Mouse (Mus musculus) heart, adult 2 months (tissue): Measurements from ENCODE around the gene Ncln. TPM values are rescaled to one million over a fixed set of nuclear protein-coding genes. Genes with fewer than 3 reads are reported as not detected.
"Not testable (repeated sequence)": the region's sequence is repeated elsewhere in the genome, so short reads cannot be mapped to it uniquely, and the experiment has no call there.

Experiments
- DNase-seq, 2 experiments: peaks; one replicate each; pipeline ENCODE4 v3.0.0; 2021
- H3K27ac ChIP-seq: fragments of 200-600 bp; 2 replicates; pipeline ENCODE4 v1.8.1; 2022
- H3K27me3 ChIP-seq: fragments of 200-500 bp; 2 replicates; pipeline ENCODE4 v1.6.1; 2012; ENCODE audit warnings: mild to moderate bottlenecking, low read length, inconsistent platforms, mixed read lengths; ENCODE audit not compliant: control insufficient read depth, insufficient read depth
- H3K36me3 ChIP-seq: fragments of 200-500 bp; 2 replicates; pipeline ENCODE4 v1.6.1; 2012; ENCODE audit warnings: low read length, inconsistent platforms; ENCODE audit not compliant: control insufficient read depth, insufficient read depth
- H3K4me1 ChIP-seq: fragments of 200-500 bp; 2 replicates; pipeline ENCODE4 v1.6.1; 2011; ENCODE audit warnings: low read length; ENCODE audit not compliant: control insufficient read depth, insufficient read depth
- H3K4me3 ChIP-seq: fragments of 200-600 bp; 2 replicates; pipeline ENCODE4 v1.8.1; 2022
- H3K79me2 ChIP-seq: fragments of 200-500 bp; replicated peaks from 2 replicates; pipeline ENCODE4 v1.6.1; 2012; ENCODE audit warnings: mild to moderate bottlenecking, inconsistent platforms, low read length, moderate library complexity, mixed read lengths; ENCODE audit not compliant: control insufficient read depth, insufficient read depth
- H3K9ac ChIP-seq: fragments of 200-500 bp; 2 replicates; pipeline ENCODE4 v1.6.1; 2012; ENCODE audit warnings: low read depth, mild to moderate bottlenecking, control low read depth, inconsistent platforms, low read length, mixed read lengths
- CTCF ChIP-seq: fragments of 200-600 bp; IDR thresholded peaks from 2 replicates; pipeline ENCODE4 v1.8.1; 2022; ENCODE audit warnings: antibody characterized with exemption, mild to moderate bottlenecking, moderate library complexity
- EP300 ChIP-seq: fragments of 200-500 bp; IDR thresholded peaks from 2 replicates; pipeline ENCODE4 v1.6.1; 2011; ENCODE audit warnings: low read depth, low read length, control low read depth; ENCODE audit not compliant: insufficient read depth
- POLR2A ChIP-seq: fragments of 200-500 bp; IDR thresholded peaks from 2 replicates; pipeline ENCODE4 v1.6.1; 2011; ENCODE audit warnings: mild to moderate bottlenecking, low read depth, low read length, control low read depth; ENCODE audit not compliant: insufficient read depth
- WGBS: fragments of 180-500 bp; shearing (Covaris S2); methylation state at CpG from one replicate; pipeline ENCODE4 v1.1.7; 2018; 5-methylcytosine and 5-hydroxymethylcytosine counted together
- intact Hi-C: fragments of 180-260 bp; cut with DNase I; formaldehyde crosslinking; loops from one replicate; pipeline ENCODE4 v1.15.1; 2025
- polyA plus RNA-seq: library from polyadenylated mRNA; depleted of rRNA; stranded (reverse); fragments of >200 nt; gene quantifications from 2 replicates; pipeline ENCODE4 v1.2.3, GENCODE M21; 2012
- total RNA-seq, 2 experiments: library from RNA; stranded (reverse); gene quantifications; 2 replicates each; pipeline ENCODE4 v1.2.3; 2021

Gene Ncln
- total and polyA plus RNA-seq, 3 experiments, result 68.6 to 107 (median 74.2) TPM

GRCm38 (mm10) chr10:81452947-81453288 lies 43.3 kb downstream of the Ncln start:
- H3K27ac ChIP-seq, result no peak overlapping the region
- H3K4me1 ChIP-seq, result no peaks in the 10 kb centered on the region
- no peaks in the 10 kb centered on the region for H3K36me3 ChIP-seq
- 4% methylated on average over 14 of the region's 14 CpGs for WGBS
- DNase-seq, result no peak
- H3K27me3 ChIP-seq, result peaks cover 17% of the 10 kb centered on the region
- intact Hi-C loops, result loop anchor here (5.0 kb wide), 1 partner anchor 166 kb away; no protein-coding TSS in a partner anchor
- no peak overlapping the region for H3K4me3 ChIP-seq
- no peak overlapping the region for H3K9ac ChIP-seq
- H3K79me2 ChIP-seq, result no peaks in the 10 kb centered on the region
- TF ChIP-seq CTCF, result no peak

GRCm38 (mm10) chr10:81452237-81452946 lies 43.8 kb downstream of the Ncln start:
- Histone ChIP-seq H3K27me3 (peaks cover 17% of the 10 kb centered on the region), H3K4me1 (no peaks in the 10 kb centered on the region), H3K4me3 (no peak overlapping the region), H3K79me2 (no peaks in the 10 kb centered on the region), H3K9ac (no peak overlapping the region), H3K27ac (no peak overlapping the region), H3K36me3 (no peaks in the 10 kb centered on the region)
- no peak for TF ChIP-seq POLR2A
- no peak for TF ChIP-seq CTCF
- TF ChIP-seq EP300, result no peak
- DNase-seq, result no peak
- 4% methylated on average over 36 of the region's 36 CpGs for whole genome bisulfite sequencing
- intact Hi-C loops, result loop anchor here (5.0 kb wide), 1 partner anchor 165 kb away; no protein-coding TSS in a partner anchor

DNA sequence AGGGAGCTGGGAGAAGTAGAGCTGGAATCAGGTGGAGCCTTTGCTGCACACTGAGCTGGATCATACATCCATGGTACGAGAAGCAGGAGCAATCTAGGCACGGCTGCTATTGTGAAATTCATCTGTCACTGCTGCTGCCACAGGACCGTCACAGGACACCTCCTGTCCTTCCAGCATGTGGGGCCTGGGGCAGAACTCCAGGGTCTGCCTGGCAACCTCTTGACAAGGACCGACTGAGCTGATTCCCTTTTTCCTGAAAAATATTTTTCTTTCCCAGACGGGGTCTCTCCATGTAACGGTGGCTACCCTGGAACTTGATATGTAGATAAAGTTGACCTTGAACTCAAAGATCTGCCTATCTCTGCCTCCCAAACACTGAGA lies 44.8 kb downstream of the Ncln start:
- no peak overlapping the region for H3K27ac ChIP-seq
- no peaks in the 10 kb centered on the region for H3K79me2 ChIP-seq
- H3K36me3 ChIP-seq, result no peaks in the 10 kb centered on the region
- TF ChIP-seq POLR2A (no peak), CTCF (no peak), EP300 (no peak)
- WGBS, result 24% methylated on average over 6 of the region's 6 CpGs
- no peak overlapping the region for H3K4me3 ChIP-seq
- no peaks in the 10 kb centered on the region for H3K4me1 ChIP-seq
- no peak overlapping the region for H3K9ac ChIP-seq
- no peak for DNase-seq
- intact Hi-C loops, result loop anchor here (5.0 kb wide), 1 partner anchor 164 kb away; no protein-coding TSS in a partner anchor
- H3K27me3 ChIP-seq, result peaks cover 17% of the 10 kb centered on the region

DNA sequence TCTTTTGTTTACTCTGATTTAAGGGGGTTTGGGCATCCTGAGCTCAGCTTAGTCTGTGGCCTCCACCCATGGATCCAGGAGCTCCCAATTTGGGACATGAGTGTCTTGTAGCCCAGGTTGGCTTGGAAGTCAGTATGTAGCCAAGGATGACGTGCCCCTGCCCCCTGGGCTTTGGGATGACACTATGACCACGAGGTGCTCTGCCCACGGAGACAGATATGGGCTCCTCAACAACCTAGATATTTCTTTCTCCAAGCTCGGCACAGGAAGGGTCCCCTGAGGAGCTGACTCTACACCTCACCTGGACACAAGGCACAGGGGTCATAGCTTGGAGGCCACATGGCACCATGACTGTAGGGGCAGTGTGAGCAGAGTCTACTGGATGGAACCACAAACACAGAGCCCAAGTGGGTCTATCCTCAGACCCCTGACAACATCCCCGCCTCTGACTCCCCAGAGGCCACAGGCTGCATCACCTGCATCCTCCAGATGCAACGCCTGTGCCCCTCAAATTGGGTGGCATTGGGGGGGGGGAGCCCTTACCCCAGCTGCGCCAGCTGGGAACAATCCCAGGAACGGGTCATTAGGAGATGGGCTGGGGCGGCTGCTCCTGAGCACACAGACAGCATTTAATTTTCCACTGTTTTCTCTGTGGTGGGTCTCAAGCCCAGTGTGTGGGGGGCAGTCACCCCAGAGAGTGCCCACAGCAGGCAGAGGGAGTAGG lies 45.4 kb downstream of the Ncln start:
- H3K27ac ChIP-seq, result no peak overlapping the region
- no peak for DNase-seq
- no peak overlapping the region for H3K4me3 ChIP-seq
- H3K27me3 ChIP-seq, result peaks cover 17% of the 10 kb centered on the region
- intact Hi-C loops, result loop anchor here (1.0 to 5.0 kb wide), 3 partner anchors 56 to 164 kb away; partner anchors contain the start of gene Gm48552
- no peak overlapping the region for H3K9ac ChIP-seq
- H3K4me1 ChIP-seq, result no peaks in the 10 kb centered on the region
- TF ChIP-seq CTCF (no peak), POLR2A (no peak), EP300 (no peak)
- H3K79me2 ChIP-seq, result no peaks in the 10 kb centered on the region
- H3K36me3 ChIP-seq, result no peaks in the 10 kb centered on the region
- 60% methylated on average over 9 of the region's 9 CpGs for WGBS

- Histone ChIP-seq H3K4me3 (no peak overlapping the region), H3K27ac (no peak overlapping the region), H3K36me3 (no peaks in the 10 kb centered on the region), H3K79me2 (no peaks in the 10 kb centered on the region), H3K27me3 (peaks cover 17% of the 10 kb centered on the region), H3K4me1 (no peaks in the 10 kb centered on the region), H3K9ac (no peak overlapping the region)
- TF ChIP-seq EP300, result peak; percentile 98
- no peak for TF ChIP-seq CTCF
- TF ChIP-seq POLR2A, result no peak
- WGBS, result under 1% methylated on average over 7 of the region's 7 CpGs
- intact Hi-C loops, result loop anchor here (1.0 to 5.0 kb wide), 3 partner anchors 55 to 163 kb away; partner anchors contain the start of gene Gm48552
- peak; percentile 78 to 82 for DNase-seq
Measured at GRCm38 (mm10) chr10:81450140-81450539, 46.1 kb downstream of the Ncln start.

GRCm38 (mm10) chr10:81445516-81445915 lies 50.7 kb downstream of the Ncln start:
- H3K79me2 ChIP-seq, H3K4me1 ChIP-seq, DNase-seq, intact Hi-C loops, H3K36me3 ChIP-seq, H3K27me3 ChIP-seq, H3K4me3 ChIP-seq, H3K9ac ChIP-seq, H3K27ac ChIP-seq: not testable (repeated sequence)
- peak; percentile 56 for TF ChIP-seq CTCF
- WGBS, result 20% methylated on average over 2 of the region's 2 CpGs
